Mouse (Mus musculus): ENCODE results near the gene Gm10197.
"Not testable (repeated sequence)": the region's sequence is repeated elsewhere in the genome, so short reads cannot be mapped to it uniquely, and the experiment has no call there.

The Gm10197 gene

DNA sequence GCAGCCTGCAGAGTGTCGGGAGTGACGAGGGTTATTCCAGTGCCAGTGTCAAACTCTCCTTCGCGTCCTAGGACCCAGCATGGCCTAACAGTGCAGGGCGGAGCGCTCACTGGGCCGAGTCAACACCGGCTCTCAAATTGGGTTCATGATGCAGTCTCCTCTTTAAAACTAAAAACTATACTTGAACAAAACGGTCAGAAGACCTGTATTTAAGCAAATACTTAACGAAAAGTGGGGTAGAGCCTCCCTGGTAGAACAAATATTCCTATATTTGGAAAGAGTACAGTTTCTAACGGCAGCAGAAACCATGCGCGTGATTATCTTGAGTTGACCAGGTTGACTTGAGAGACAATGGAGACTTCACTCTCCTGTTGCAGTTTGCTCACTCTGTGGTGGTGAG, at the start of gene Gm10197:
Gm10197 (minus strand) TSS at position 101 of the 400 bp plus-strand sequence.
- DNase-seq (ENCODE audit: extremely low read depth, low read depth): no peak

DNA sequence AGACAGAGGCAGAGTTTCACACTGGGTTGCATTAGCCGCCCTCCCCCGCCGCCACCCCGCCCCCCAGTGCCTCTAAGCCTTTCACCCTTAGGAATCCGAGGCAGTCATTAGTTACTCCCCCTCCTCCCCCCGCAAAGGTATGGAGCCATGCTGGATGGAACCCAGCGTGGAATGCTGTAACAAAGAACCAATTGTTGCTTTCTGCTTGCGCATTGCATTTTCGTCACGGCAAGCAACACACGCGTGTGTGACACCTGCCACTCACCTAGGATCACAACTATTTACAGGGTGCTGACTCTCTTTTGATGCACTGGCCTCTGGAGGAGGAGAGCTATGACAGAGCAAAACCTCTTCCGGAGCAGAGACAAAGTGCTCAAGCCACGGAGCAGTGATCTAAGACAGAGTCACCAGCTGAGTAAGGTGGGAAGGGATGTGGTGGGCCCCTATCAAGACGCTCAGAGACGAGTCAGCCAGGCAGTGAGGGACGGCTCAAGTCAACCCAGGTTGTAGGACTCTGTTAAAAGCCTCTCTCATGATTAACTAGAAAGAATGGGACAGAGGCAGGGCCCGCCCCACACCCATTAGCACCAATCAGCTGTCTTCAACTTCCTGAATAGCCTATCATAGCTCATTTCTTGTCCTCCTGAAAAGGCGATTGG, 49.5 kb upstream of the Gm10197 start:
- DNase-seq (ENCODE audit: extremely low read depth, low read depth): peak; percentile 97

DNA sequence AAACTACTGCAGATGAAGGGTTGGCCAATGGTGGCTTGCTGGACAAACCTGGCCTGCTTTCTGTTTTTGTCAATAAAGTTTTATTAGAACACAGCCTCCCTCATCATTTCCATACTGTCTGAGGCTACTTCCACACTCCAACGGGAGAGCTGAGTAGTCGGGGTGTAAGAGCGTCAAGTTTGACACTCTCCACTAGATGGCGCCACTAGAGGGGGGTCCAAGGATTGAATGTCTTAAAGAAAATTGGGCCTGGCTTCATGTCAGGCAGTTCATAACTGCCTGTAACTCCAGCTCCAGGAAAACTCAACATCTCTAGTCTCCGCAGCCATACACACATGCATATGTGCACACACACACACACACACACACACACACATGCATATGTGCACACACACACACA, 48.3 kb upstream of the Gm10197 start:
- peak; percentile 88 for DNase-seq (ENCODE audit: extremely low read depth, low read depth)

GRCm38 (mm10) chr19:53415198-53415597, 43.6 kb upstream of the Gm10197 start:
- DNase-seq (ENCODE audit: extremely low read depth, low read depth): no peak

DNA sequence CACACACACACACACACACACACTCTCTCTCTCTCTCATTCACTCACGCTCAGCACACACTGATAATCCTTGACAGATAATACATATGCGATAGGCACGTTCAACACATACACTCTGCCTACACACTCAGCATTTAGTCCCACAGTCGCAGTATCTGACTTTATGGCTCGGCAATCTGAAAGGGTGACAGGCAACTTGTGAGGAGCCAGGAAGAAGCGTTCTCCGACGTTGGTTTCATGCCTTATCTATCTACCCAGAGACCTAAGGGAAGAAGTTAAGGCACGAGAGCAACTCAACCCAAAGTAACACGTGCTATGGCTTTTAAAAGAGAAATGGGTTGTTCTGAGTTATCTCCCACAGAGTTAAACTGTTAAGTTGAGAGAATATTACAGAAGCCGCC, 43.1 kb upstream of the Gm10197 start:
- DNase-seq (ENCODE audit: extremely low read depth, low read depth): peak; percentile 86

DNA sequence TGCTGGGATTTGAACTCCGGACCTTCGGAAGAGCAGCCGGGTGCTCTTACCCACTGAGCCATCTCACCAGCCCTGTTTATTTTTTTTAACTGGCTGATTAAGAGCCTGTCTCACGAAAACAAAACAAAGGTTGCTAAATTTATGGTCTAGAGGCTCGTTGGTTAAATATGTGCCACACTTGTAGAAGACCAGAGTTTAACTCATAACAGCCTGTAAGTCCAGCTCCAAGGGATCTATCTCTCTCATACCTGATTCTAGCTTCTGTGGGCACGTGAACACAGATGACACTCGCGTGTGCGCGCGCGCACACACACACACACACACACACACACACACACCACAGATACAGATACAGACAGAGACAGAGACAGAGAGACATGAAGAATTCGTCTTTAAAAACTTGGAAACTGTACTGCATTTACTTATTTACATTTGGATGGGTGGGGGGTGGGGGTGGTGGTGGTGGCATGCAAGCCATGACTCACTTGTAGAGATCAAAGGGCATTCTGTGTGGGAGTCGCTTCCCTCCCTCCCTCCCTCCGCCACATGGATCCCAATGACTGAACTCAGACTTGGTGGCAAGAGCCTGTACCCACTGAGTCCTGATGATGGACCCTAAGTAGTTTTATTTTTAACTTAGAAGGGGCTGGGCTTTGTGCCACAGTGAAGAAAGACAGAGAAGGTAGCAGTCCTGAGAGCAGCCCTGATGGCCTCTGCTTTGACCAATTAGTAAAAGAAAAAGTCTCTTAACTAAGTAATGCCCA, 42.2 kb upstream of the Gm10197 start:
- no peak for DNase-seq (ENCODE audit: extremely low read depth, low read depth)

- no peak for DNase-seq (ENCODE audit: extremely low read depth, low read depth)
Observed at GRCm38 (mm10) chr19:53412149-53412848, 40.7 kb upstream of the Gm10197 start.

- no peak for DNase-seq (ENCODE audit: extremely low read depth, low read depth)
Observed at GRCm38 (mm10) chr19:53409663-53410307, 38.2 kb upstream of the Gm10197 start.

DNA sequence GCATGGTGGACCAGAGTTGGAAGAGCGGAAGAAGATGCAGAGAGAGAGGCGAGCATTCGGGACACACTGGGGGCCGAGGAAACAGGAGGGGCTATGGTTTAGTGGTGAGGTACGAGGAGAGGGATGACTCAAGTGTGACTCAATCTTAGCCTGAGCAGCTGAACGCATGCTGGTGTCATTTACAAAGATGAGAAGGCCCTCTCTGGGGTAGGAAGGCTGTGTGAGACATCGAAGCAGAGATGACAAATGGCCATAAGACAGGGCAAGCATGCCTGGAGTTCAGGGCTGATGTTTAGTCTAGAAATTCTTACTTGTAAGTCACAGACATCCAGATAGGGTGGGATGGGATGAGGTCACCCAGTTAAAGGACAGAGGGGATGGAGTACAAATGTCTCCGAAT, 36.8 kb upstream of the Gm10197 start:
- DNase-seq (ENCODE audit: extremely low read depth, low read depth): no peak

DNA sequence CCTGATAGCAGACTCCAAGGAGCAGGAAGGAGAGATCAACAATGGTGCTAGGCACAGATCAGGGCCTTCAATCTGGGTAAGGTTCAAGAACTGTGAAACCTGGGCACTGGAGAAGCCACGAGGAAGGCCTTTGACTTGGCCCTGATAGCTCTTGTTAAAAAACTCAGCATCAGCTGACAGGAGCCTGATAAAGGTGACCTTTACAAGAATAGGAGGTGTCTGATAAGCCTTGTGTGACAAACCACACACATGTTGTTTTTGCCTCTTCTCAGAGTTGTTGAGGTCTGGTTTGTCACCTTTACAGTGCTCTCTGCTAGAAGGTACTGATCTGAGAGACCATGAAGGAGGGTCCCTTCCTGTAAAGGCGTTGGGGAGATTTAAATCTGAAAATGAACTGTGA, 35.8 kb upstream of the Gm10197 start:
- no peak for DNase-seq (ENCODE audit: extremely low read depth, low read depth)

GRCm38 (mm10) chr19:53405810-53406209, 34.2 kb upstream of the Gm10197 start:
- no peak for DNase-seq (ENCODE audit: extremely low read depth, low read depth)

GRCm38 (mm10) chr19:53404837-53405356, 33.3 kb upstream of the Gm10197 start:
- no peak for DNase-seq (ENCODE audit: extremely low read depth, low read depth)

GRCm38 (mm10) chr19:53404219-53404836, 32.8 kb upstream of the Gm10197 start:
- DNase-seq (ENCODE audit: extremely low read depth, low read depth): no peak

GRCm38 (mm10) chr19:53402741-53403432, 31.3 kb upstream of the Gm10197 start:
- DNase-seq (ENCODE audit: extremely low read depth, low read depth): no peak

DNA sequence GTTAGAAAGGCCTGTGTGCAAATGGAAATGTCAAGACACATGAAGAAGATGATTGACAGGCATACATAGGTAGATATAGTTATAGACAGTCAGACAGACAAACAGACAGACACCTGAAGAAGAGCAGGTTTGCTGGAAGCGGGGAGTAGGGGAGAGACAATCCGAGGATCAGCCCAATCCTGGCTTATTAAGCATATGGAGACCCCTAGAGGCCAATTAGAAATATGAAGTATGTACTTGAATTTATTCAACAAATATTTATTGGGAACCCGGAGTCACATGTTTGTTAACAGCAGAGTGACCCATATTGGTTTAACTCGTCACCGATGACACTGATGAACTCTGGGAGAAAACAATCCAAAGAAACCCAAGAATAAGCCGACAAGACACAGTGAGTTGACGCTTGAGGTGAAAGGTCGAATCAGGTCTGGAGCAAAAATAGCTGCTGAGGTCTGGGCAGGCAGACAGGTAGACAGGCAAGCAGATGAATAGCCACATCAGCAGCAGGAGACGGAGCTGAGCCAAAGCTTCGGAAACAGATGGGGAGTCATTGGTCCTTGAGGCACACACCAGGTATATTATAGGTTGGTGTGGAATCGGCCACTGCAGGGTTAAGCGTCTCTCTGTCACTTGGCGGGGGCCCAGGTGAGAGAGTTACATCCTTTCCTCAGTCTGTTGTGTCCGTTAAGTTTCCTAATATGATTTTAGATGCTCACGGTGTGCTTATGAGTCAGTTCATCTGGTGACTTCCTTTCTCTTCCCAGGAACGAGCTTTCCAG, 29.0 kb upstream of the Gm10197 start:
- no peak for DNase-seq (ENCODE audit: extremely low read depth, low read depth)

GRCm38 (mm10) chr19:53399213-53399612, 27.6 kb upstream of the Gm10197 start:
- DNase-seq (ENCODE audit: extremely low read depth, low read depth): no peak

GRCm38 (mm10) chr19:53397451-53398233, 26.1 kb upstream of the Gm10197 start:
- no peak for DNase-seq (ENCODE audit: extremely low read depth, low read depth)

- not testable (repeated sequence) for DNase-seq (ENCODE audit: extremely low read depth, low read depth)
Observed at GRCm38 (mm10) chr19:53395805-53396204, 24.2 kb upstream of the Gm10197 start.

DNA sequence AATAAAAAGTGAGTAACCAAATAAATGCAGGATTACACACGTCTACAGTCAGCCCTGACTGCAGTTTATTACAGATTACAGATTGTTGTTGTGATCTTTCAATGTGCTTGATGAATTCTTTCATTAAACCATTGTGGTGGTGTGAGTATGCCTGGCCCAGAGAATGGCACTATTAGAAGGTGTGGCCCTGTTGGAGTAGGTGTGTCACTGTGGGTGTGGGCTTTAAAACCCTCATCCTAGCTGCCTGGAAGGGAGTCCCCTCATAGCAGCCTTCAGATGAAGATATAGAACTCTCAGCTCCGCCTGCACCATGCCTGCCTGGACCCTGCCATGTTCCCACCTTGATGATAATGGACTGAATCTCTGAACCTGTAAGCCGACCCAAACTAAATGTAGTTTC, 23.4 kb upstream of the Gm10197 start:
- not testable (repeated sequence) for DNase-seq (ENCODE audit: extremely low read depth, low read depth)
